Mouse (Mus musculus) cerebellum, adult 9-11 months (tissue): Measurements from ENCODE around the gene Eif2b1.
A peak's percentile ranks its signal among the peaks of the same experiment; 100 is the strongest.

ENCODE experiments used
- DNase-seq: peaks from one replicate; pipeline ENCODE4 v3.0.0; 2022

Eif2b1 gene

GRCm38 (mm10) chr5:124541602-124541973, 37.3 kb downstream of the Eif2b1 start:
- no peak for DNase-seq

GRCm38 (mm10) chr5:124540905-124541601, 37.9 kb downstream of the Eif2b1 start:
- peak; percentile 68 for DNase-seq

GRCm38 (mm10) chr5:124540383-124540786, 38.5 kb downstream of the Eif2b1 start, which contains the start of gene Tmed2:
Tmed2 (plus strand) TSS chr5:124540695.
- DNase-seq = peak; percentile 98

GRCm38 (mm10) chr5:124539905-124540304, 39.0 kb downstream of the Eif2b1 start:
- DNase-seq = no peak

- DNase-seq = peak; percentile 58
These were observed 39.8 kb downstream of the Eif2b1 start for GRCm38 (mm10) chr5:124538813-124539792.

- DNase-seq = no peak
These were observed 42.2 kb downstream of the Eif2b1 start for GRCm38 (mm10) chr5:124536776-124537175.

GRCm38 (mm10) chr5:124535016-124535415, 43.9 kb downstream of the Eif2b1 start:
- DNase-seq = no peak

GRCm38 (mm10) chr5:124532451-124532850, 46.5 kb downstream of the Eif2b1 start:
- no peak for DNase-seq

GRCm38 (mm10) chr5:124531583-124531930, 47.4 kb downstream of the Eif2b1 start:
- DNase-seq = no peak

GRCm38 (mm10) chr5:124530655-124531582, 48.0 kb downstream of the Eif2b1 start, which contains the start of gene Rilpl1:
Rilpl1 (minus strand) TSS chr5:124531391.
- peak; percentile 76 for DNase-seq

GRCm38 (mm10) chr5:124529697-124530096, 49.2 kb downstream of the Eif2b1 start:
- DNase-seq = no peak

- DNase-seq = no peak
These were observed 49.7 kb downstream of the Eif2b1 start for GRCm38 (mm10) chr5:124529191-124529651.

GRCm38 (mm10) chr5:124528791-124529190, 50.1 kb downstream of the Eif2b1 start:
- DNase-seq = no peak

GRCm38 (mm10) chr5:124528351-124528750, 50.6 kb downstream of the Eif2b1 start:
- DNase-seq = no peak

- DNase-seq = no peak
These were observed 54.0 kb downstream of the Eif2b1 start for GRCm38 (mm10) chr5:124524943-124525342.

- DNase-seq = no peak
These were observed 55.9 kb downstream of the Eif2b1 start for GRCm38 (mm10) chr5:124523032-124523431.

GRCm38 (mm10) chr5:124521588-124521987, 57.3 kb downstream of the Eif2b1 start:
- no peak for DNase-seq
